Mouse (Mus musculus) olfactory bulb, adult 2 months (tissue): ENCODE measurements around the gene S100a10. TPM values are rescaled to one million over a fixed set of nuclear protein-coding genes. Genes with fewer than 3 reads are reported as not detected.

Experiments used
- H3K27ac ChIP-seq: fragments of 200-500 bp; 2 replicates; pipeline ENCODE4 v1.5.1; 2012; ENCODE audit warnings: low read depth, low read length; ENCODE audit not compliant: insufficient read depth
- H3K4me1 ChIP-seq: fragments of 200-500 bp; 2 replicates; pipeline ENCODE4 v1.6.1; 2012; ENCODE audit warnings: low read length; ENCODE audit not compliant: control insufficient read depth, insufficient read depth
- H3K4me3 ChIP-seq: fragments of 200-500 bp; 2 replicates; pipeline ENCODE4 v1.5.1; 2012; ENCODE audit warnings: mild to moderate bottlenecking, low read depth, low read length, moderate library complexity; ENCODE audit not compliant: insufficient read depth
- CTCF ChIP-seq: fragments of 200-500 bp; IDR thresholded peaks from 2 replicates; pipeline ENCODE4 v1.5.1; 2012; ENCODE audit warnings: low read depth, mild to moderate bottlenecking, low read length, moderate library complexity; ENCODE audit not compliant: insufficient read depth
- POLR2A ChIP-seq: fragments of 200-500 bp; IDR thresholded peaks from 2 replicates; pipeline ENCODE4 v1.6.1; 2012; ENCODE audit warnings: mild to moderate bottlenecking, low read depth, low read length, moderate library complexity; ENCODE audit not compliant: insufficient read depth
- WGBS: fragments of 180-500 bp; shearing (Covaris S2); methylation state at CpG from one replicate; pipeline ENCODE4 v1.1.7; 2018; 5-methylcytosine and 5-hydroxymethylcytosine counted together
- polyA plus RNA-seq: library from polyadenylated mRNA; stranded (reverse); fragments of >200 nt; gene quantifications from 2 replicates; pipeline ENCODE4 v1.2.4, GENCODE M21; 2012; ENCODE audit warnings: low replicate concordance; ENCODE audit not compliant: missing spikeins, insufficient read depth, insufficient read length

The S100a10 gene
- polyA plus RNA-seq, 1 experiment, result not detected

DNA sequence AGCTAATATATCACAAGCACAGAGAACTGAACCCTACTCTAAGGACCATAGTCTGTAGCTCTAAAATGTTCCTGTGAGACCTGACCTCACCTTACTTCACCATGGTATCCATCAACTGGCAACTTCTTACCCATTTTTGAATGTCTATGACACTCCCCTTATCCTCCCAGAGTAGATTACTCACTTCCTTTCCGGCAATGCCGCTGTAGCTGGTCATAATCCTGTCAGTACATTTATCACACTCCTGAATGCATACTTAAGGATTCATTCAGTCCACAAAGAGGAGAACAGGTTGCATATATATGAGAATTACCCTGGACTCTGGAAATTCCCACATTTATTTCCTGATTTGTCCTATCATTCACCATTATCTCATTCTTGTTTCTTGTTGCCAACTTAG, 37.5 kb upstream of the S100a10 start:
- H3K4me3 ChIP-seq, result no peak overlapping the region
- TF ChIP-seq POLR2A, result no peak
- no peak for TF ChIP-seq CTCF
- peaks cover 8% of the 10 kb centered on the region; the same call in 1 of the 2 replicates for H3K4me1 ChIP-seq
- H3K27ac ChIP-seq, result no peak overlapping the region
- WGBS, result 95% methylated on average over 2 of the region's 2 CpGs

DNA sequence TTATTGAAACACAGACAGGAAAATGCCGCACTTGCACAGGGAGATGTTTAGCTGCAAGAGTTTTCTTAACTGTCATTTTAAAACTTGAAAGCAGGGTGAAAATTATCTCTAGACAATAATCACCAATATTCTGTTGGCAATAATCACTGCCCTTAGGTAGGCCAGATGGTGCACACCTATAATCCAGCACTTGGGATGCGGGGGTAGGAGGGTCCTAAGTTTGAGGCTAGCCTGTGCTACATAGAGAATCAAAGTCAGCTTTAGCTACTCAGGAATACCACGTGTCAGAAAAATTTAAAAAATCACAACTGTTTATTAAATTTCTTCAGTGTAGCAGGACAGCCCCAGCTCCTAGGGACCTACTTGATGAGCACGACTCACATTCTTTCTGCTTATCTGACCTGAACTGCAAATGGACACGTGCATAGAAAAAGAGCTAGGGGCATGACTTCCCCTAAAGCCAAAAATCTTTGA, 35.0 kb upstream of the S100a10 start:
- H3K27ac ChIP-seq, result no peak overlapping the region
- H3K4me1 ChIP-seq, result peaks cover 8% of the 10 kb centered on the region; the same call in 1 of the 2 replicates
- WGBS, result 66% methylated on average over 5 of the region's 5 CpGs
- TF ChIP-seq CTCF, result no peak
- TF ChIP-seq POLR2A, result no peak
- no peak overlapping the region for H3K4me3 ChIP-seq

DNA sequence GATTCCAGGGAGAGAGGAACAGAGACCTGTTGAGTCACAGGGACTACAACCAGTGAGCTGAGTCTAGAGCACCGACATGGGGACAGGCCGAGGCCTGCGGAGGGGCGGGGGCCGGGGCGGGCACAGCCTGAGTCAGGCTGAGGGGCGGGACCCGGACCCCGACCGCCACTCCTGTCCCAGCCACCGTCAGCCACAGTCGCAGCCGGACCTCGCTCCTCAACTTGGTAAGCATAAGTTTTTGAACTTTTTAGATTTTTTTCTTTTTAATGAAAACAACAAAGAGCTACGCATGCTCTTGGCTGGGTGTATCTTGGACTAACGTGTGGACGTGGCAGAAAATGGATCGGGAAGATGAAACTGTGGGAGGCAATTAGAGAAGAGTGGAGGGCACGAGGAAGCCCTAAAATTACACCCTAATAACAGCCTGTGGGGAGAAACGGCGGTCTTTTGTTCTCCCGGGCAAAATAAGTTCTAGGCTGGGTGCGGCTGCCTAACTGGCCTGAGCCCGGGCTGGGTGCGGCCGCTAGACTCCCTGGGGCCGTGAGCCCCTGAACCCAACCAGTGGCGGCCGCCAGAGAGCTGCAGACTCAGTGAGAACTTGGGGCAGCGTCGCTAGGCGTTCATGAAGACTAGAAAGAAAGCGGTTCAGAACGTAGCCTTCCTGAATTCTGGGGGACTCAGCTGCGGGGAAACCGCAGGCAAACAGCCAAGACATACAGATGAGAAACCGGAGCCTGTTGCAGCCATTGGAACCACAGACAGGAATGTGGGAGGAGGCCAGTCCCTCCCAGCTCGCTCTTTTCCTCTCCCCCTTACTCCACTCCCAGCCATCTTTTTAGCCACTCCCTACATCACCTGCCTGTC, 34.3 kb upstream of the S100a10 start, which contains the start of gene S100a11:
S100a11 (plus strand) TSS at position 159 of the 864 bp plus-strand sequence.
- Histone ChIP-seq H3K27ac (no peak within 1 kb of the TSS), H3K4me1 (peaks cover 8% of the 10 kb centered on the region; the same call in 1 of the 2 replicates), H3K4me3 (peak within 1 kb of the TSS; percentile 33)
- TF ChIP-seq CTCF (no peak), POLR2A (no peak)
- 3% methylated on average over 38 of the region's 38 CpGs for WGBS

DNA sequence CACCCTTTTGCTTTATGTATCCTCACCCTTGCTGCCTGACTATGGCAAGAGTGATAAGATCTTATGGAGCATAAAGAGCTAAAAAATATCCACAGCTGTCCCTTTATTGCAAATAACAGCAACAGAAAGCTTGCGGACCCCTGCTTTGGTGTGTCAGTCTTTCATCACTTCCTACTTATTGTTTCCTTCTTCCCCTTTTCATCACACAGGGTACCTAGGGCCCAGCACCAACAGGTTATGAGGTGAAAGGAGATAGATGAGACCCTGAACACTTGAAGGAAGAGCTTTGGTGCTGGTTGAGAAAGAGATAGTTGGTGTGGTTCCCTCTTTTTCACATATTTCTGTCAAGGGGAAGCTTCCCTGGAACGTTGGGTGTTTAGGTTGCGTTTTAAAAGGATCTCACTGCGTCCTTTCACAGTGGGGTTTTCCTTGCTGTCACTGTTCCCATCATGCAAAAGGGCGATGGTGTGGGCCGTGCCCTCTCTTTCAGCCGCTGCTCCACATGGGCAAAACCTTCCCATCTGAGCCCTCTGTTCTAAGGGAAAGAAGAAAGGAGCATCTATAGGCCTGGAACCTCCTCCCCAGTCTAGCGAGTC, 33.3 kb upstream of the S100a10 start:
- Histone ChIP-seq H3K4me1 (peaks cover 8% of the 10 kb centered on the region; the same call in 1 of the 2 replicates), H3K27ac (no peak overlapping the region), H3K4me3 (no peak overlapping the region)
- no peak for TF ChIP-seq POLR2A
- WGBS, result 91% methylated on average over 8 of the region's 8 CpGs

DNA sequence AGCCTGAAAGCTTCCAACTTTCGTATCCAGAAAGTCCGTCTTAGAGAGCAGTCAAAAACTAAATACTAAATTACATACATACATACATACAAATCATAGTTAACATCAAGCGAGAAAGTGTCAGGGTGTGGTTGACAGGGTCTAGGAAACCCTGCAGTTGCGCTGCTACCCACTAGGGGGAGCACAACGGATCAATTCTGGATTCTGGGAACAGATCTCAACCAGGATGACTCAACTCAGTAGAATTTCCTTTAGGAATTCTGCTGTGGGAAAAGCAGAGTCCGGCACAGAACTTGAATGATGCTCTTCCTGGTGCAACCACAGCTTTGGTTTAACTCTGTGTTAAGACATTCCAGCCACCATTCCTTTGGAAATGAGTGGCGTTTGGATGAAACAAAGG, 32.3 kb upstream of the S100a10 start:
- TF ChIP-seq POLR2A (no peak), CTCF (no peak)
- Histone ChIP-seq H3K4me1 (peaks cover 8% of the 10 kb centered on the region; the same call in 1 of the 2 replicates), H3K27ac (no peak overlapping the region), H3K4me3 (no peak overlapping the region)
- 49% methylated on average over 7 of the region's 7 CpGs for WGBS

DNA sequence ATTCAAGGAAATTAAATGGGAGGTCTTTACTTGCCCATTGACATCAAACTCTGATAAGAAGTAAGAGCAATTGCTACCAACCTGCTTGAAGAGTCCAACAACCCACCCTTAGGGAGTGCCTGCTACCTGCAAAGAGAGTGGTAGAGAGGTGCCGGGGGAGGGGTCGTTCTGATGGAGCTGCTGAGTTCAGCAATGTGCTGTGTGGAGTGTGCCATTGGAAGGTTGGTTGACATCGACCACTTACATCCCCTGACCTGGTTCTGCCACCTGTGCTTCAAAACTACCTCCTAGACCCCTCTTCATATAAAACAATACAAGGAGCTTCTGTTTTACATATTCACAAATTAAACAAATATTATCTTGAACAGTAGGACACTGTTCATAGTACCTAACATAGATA, 27.6 kb upstream of the S100a10 start:
- WGBS, result 89% methylated on average over 3 of the region's 3 CpGs
- H3K4me3 ChIP-seq, result no peak overlapping the region
- TF ChIP-seq POLR2A (no peak), CTCF (no peak)
- no peak overlapping the region for H3K27ac ChIP-seq
- no peaks in the 10 kb centered on the region for H3K4me1 ChIP-seq

DNA sequence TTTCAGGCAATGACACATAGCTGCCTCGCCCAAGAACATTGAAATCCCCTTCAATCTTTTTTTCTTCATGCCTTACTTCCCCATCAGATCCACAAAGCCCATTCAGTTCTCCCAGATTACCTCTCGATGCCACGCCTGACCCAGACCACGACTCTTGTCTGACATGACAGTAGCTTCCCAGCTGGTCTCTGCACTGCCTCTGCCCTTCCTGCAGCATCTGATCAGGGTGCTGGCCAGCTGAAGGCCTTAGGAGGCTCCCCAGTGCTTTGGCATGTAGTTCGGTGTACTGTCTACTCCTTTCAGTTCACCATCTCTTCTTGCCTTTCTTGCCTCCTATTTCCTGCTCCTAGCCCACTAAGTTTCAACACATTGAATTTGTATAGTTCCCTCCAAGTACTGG, 26.1 kb upstream of the S100a10 start:
- Histone ChIP-seq H3K4me1 (no peaks in the 10 kb centered on the region), H3K27ac (no peak overlapping the region), H3K4me3 (no peak overlapping the region)
- TF ChIP-seq POLR2A, result no peak
- TF ChIP-seq CTCF, result no peak
- 88% methylated on average over 5 of the region's 5 CpGs for WGBS

DNA sequence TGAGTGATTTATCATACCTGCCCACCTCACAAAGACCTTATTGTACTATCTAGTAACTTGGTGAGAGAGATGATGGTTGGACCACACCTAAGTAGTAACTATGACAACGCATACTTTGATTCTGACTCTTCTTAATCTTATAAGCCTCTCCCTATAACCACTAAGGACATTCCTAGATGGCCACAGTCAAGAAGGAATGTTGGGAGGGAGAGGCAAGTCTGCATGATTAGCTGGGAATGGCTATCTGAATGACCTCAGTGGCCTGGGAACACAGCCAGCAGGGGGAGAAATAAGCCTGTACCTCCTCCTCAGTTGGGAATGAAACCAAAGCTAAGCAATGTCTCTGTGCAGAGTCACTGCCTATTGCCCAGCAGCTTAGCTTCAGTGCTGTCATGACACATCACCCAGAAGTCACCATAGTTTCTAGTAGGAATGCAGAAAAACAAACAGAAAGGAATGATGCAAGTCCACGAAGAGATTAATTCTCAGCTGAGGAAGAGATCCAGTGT, 17.8 kb upstream of the S100a10 start:
- WGBS, result 63% methylated on average over 2 of the region's 2 CpGs
- Histone ChIP-seq H3K4me3 (no peak overlapping the region), H3K4me1 (no peaks in the 10 kb centered on the region), H3K27ac (no peak overlapping the region)
- no peak for TF ChIP-seq POLR2A
- TF ChIP-seq CTCF, result no peak

DNA sequence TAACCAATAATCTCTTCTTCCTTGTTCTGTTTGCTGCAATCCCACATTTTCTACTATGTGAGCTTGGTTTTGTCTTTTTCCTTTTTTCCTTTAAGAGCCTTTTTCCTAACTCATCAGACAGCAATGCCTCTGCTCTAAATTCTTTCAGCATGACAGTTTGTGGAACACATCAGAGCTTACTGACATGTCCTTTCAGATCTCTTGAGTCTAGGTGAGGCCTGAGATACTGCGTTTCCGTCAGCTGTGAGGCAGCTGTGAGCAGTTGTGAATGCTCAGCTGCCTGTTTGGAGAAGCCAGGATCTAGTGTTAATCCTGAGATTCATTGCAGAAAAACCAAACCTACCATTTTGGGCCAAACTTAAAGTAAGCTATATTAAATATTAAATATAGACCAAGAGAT, 16.4 kb upstream of the S100a10 start:
- no peaks in the 10 kb centered on the region for H3K4me1 ChIP-seq
- TF ChIP-seq POLR2A (no peak), CTCF (no peak)
- no peak overlapping the region for H3K27ac ChIP-seq
- 90% methylated on average over 2 of the region's 2 CpGs for WGBS
- H3K4me3 ChIP-seq, result no peak overlapping the region
